Mouse (Mus musculus) retina, postnatal 1 day (tissue): ENCODE data around the gene Cyb5d1.

ENCODE experiments used
- DNase-seq: peaks from one replicate; pipeline ENCODE4 v3.0.0-alpha.2; 2012

Gene Cyb5d1

GRCm38 (mm10) chr11:69395235-69395633 lies at the start of gene Cyb5d1, which contains the start of gene Naa38:
Gene Cyb5d1, minus strand, starts transcription at chr11:69395631.
Gene Naa38, plus strand, starts transcription at chr11:69395487.
- DNase-seq: peak; percentile 96

GRCm38 (mm10) chr11:69443328-69443727 lies 47.9 kb upstream of the Cyb5d1 start:
- no peak for DNase-seq

GRCm38 (mm10) chr11:69437291-69437690 lies 41.9 kb upstream of the Cyb5d1 start:
- DNase-seq: no peak

GRCm38 (mm10) chr11:69433189-69433588 lies 37.8 kb upstream of the Cyb5d1 start:
- DNase-seq: no peak

- DNase-seq: no peak
These were observed 37.2 kb upstream of the Cyb5d1 start for GRCm38 (mm10) chr11:69432640-69432982.

GRCm38 (mm10) chr11:69431829-69432639 lies 36.6 kb upstream of the Cyb5d1 start:
- peak; percentile 91 for DNase-seq

GRCm38 (mm10) chr11:69430631-69431030 lies 35.2 kb upstream of the Cyb5d1 start:
- no peak for DNase-seq

GRCm38 (mm10) chr11:69429313-69429712 lies 33.9 kb upstream of the Cyb5d1 start:
- no peak for DNase-seq

GRCm38 (mm10) chr11:69428751-69429150 lies 33.3 kb upstream of the Cyb5d1 start:
- DNase-seq: peak; percentile 31

- DNase-seq: no peak
These were observed 30.8 kb upstream of the Cyb5d1 start for GRCm38 (mm10) chr11:69426246-69426645.

GRCm38 (mm10) chr11:69423885-69424284 lies 28.5 kb upstream of the Cyb5d1 start:
- DNase-seq: no peak

GRCm38 (mm10) chr11:69422842-69423241 lies 27.4 kb upstream of the Cyb5d1 start:
- DNase-seq: no peak

- no peak for DNase-seq
These were observed 25.9 kb upstream of the Cyb5d1 start for GRCm38 (mm10) chr11:69421131-69421977.

- no peak for DNase-seq
These were observed 25.1 kb upstream of the Cyb5d1 start for GRCm38 (mm10) chr11:69420554-69421000.

- DNase-seq: peak; percentile 57
These were observed 24.6 kb upstream of the Cyb5d1 start for GRCm38 (mm10) chr11:69419813-69420553.

GRCm38 (mm10) chr11:69419443-69419812 lies 24.0 kb upstream of the Cyb5d1 start:
- DNase-seq: peak; percentile 69

GRCm38 (mm10) chr11:69418481-69419442 lies 23.3 kb upstream of the Cyb5d1 start:
- DNase-seq: peak; percentile 99

- DNase-seq: peak; percentile 98
These were observed 22.3 kb upstream of the Cyb5d1 start for GRCm38 (mm10) chr11:69417449-69418384.

- no peak for DNase-seq
These were observed 21.6 kb upstream of the Cyb5d1 start for GRCm38 (mm10) chr11:69416921-69417448.

- DNase-seq: no peak
These were observed 21.1 kb upstream of the Cyb5d1 start for GRCm38 (mm10) chr11:69416509-69416908.
